Mouse (Mus musculus) ES-E14 (cell line): ENCODE measurements around the gene Rps6ka5.

Experiments used
- CHD2 ChIP-seq: IDR thresholded peaks from 2 replicates; pipeline ENCODE4 v1.6.1; 2014; ENCODE audit warnings: mild to moderate bottlenecking, low read depth, low read length, inconsistent platforms
- ZC3H11A ChIP-seq: IDR thresholded peaks from 2 replicates; pipeline ENCODE4 v1.6.1; 2012; ENCODE audit warnings: low read depth, mild to moderate bottlenecking, inconsistent platforms, low read length, borderline replicate concordance

DNA sequence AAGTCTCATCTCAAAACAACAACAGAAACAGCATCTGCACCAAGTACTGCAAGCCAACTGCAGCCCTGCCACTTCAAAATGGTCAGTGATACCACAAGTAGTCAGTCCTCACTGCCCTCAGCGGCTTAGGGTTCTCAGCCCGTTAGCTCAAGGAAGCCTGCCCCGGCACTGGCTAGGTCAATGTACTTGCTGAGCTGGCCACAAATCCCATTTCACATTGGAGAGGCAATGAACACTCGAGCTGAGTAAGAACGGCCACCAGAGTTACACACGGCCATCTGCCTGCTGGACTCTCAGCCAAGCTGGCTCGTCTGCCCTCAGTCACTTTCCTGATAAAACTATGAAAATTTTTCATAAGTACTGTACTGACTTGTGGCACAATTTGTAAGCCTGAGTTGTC is 95.5 kb downstream of the Rps6ka5 start:
- no peak for TF ChIP-seq CHD2
- no peak for TF ChIP-seq ZC3H11A
